Comparison of ENCODE assay signal across 33 mouse cellular contexts in genomic region chr4:65325816-65326215, GRCm38 (mm10).
"Had no signal": no experiment of that assay in that cellular context is flagged by ENCODE, and none has a peak within 500 bp of the region (broad histone marks: within the 10 kb centered on the region; RNA-seq: fewer than 3 reads in every experiment).

No protein-coding gene starts in this region.

- H3K27ac ChIP-seq: heart, embryonic 13.5 days; heart, embryonic 15.5 days; hindbrain, embryonic 10.5 days; hindbrain, embryonic 12.5 days; hindbrain, embryonic 13.5 days; hindbrain, embryonic 14.5 days; hindbrain, embryonic 15.5 days; hindbrain, postnatal 0 days; intestine, embryonic 15.5 days; kidney, embryonic 15.5 days; kidney, postnatal 0 days; layer of hippocampus, adult 2 months had no signal

- H3K4me2 ChIP-seq: heart, embryonic 11.5 days; heart, embryonic 12.5 days; heart, embryonic 13.5 days; heart, embryonic 15.5 days; hindbrain, embryonic 12.5 days; hindbrain, embryonic 13.5 days; hindbrain, embryonic 14.5 days; hindbrain, embryonic 15.5 days; intestine, embryonic 15.5 days; kidney, embryonic 15.5 days had no signal

- DNase-seq: heart, postnatal 10 days; heart, postnatal 14 days; heart, postnatal 36 days; heart, postnatal 4 days; kidney, adult 11 months; kidney, adult 18-20 months; kidney, adult 2 months; kidney, adult 8-10 months; kidney, adult 9 months; kidney, postnatal 10 days; kidney, postnatal 14 days; kidney, postnatal 25 days; kidney, postnatal 36 days; kidney, postnatal 4 days; layer of hippocampus, adult 9-11 months; layer of hippocampus, postnatal 36 days had no signal

- H3K9ac ChIP-seq: heart, embryonic 12.5 days; heart, embryonic 13.5 days; heart, embryonic 15.5 days; hindbrain, embryonic 12.5 days; hindbrain, embryonic 13.5 days; hindbrain, embryonic 14.5 days; hindbrain, embryonic 15.5 days; intestine, embryonic 15.5 days; kidney, embryonic 15.5 days had no signal

- H3K4me1 ChIP-seq: heart, embryonic 12.5 days; heart, embryonic 13.5 days; heart, embryonic 15.5 days; hindbrain, embryonic 12.5 days; hindbrain, embryonic 13.5 days; hindbrain, embryonic 15.5 days; intestine, embryonic 15.5 days; kidney, embryonic 15.5 days had no signal

- H3K4me3 ChIP-seq: heart, embryonic 12.5 days; heart, embryonic 13.5 days; heart, embryonic 15.5 days; hindbrain, embryonic 10.5 days; hindbrain, embryonic 12.5 days; hindbrain, embryonic 13.5 days; hindbrain, embryonic 15.5 days; intestine, embryonic 15.5 days; kidney, embryonic 15.5 days; layer of hippocampus, adult 2 months had no signal

- H3K36me3 ChIP-seq: heart, embryonic 12.5 days; heart, embryonic 13.5 days; heart, embryonic 15.5 days; hindbrain, embryonic 12.5 days; hindbrain, embryonic 13.5 days; hindbrain, embryonic 15.5 days; intestine, embryonic 15.5 days; kidney, embryonic 15.5 days had no signal

- H3K27me3 ChIP-seq: heart, embryonic 12.5 days; heart, embryonic 13.5 days; heart, embryonic 15.5 days; hindbrain, embryonic 12.5 days; hindbrain, embryonic 13.5 days; hindbrain, embryonic 15.5 days; intestine, embryonic 15.5 days; kidney, embryonic 15.5 days had no signal

- ATAC-seq: hindbrain, postnatal 0 days; inflammation-experienced regulatory T-cells, adult 6 months; intestine, embryonic 15.5 days; intestine, embryonic 16.5 days; intestine, postnatal 0 days had no signal

- H3K9me3 ChIP-seq: heart, embryonic 12.5 days; heart, embryonic 13.5 days; heart, embryonic 15.5 days; hindbrain, embryonic 10.5 days; hindbrain, embryonic 12.5 days; hindbrain, embryonic 13.5 days; hindbrain, embryonic 15.5 days; intestine, embryonic 15.5 days; kidney, embryonic 15.5 days had no signal
